Mouse (Mus musculus) MEL (cell line): ENCODE measurements at regions not wholly inside any gene's neighbourhood (a gene's known extent, or its start where the extent isn't known, plus 50 kb on each side); places are given as distances from the start of the nearest gene placed in this dataset.
"Not testable (repeated sequence)": the region's sequence is repeated elsewhere in the genome, so short reads cannot be mapped to it uniquely, and the experiment has no call there.

Experiments used
- DNase-seq: peaks from one replicate; pipeline ENCODE4 v3.0.0; 2011; ENCODE audit warnings: low read depth, low spot score
- H3K27ac ChIP-seq: 2 replicates; pipeline ENCODE4 v1.5.1; 2012; ENCODE audit warnings: low read depth, mild to moderate bottlenecking, control low read depth, low read length, moderate library complexity; ENCODE audit not compliant: control insufficient read depth
- H3K27me3 ChIP-seq, 2 experiments: fragments of 150-350 bp in 1 of 2; sonication (generic) in 1 of 2; 2 replicates each; pipeline ENCODE4 v1.6.1; 2012; ENCODE audit warnings: low read length in 2 of 2, mild to moderate bottlenecking in 2 of 2, improper control_type of control experiment in 1 of 2, moderate library complexity in 1 of 2; ENCODE audit not compliant: insufficient read depth in 2 of 2, control insufficient read depth in 1 of 2
- H3K36me3 ChIP-seq, 2 experiments: 2 replicates each; pipeline ENCODE4 v1.6.1; 2012 to 2014; ENCODE audit warnings: low read length in 2 of 2, improper control_type of control experiment in 1 of 2, inconsistent platforms in 1 of 2, mild to moderate bottlenecking in 1 of 2; ENCODE audit not compliant: insufficient read depth in 2 of 2, control insufficient read depth in 1 of 2
- H3K4me1 ChIP-seq, 2 experiments: fragments of 150-350 bp in 1 of 2; sonication (generic) in 1 of 2; 2 replicates each; pipeline ENCODE4 v1.6.1; 2012; ENCODE audit warnings: low read length in 2 of 2, improper control_type of control experiment in 1 of 2, mild to moderate bottlenecking in 1 of 2; ENCODE audit not compliant: insufficient read depth in 2 of 2, control insufficient read depth in 1 of 2
- H3K4me3 ChIP-seq, 2 experiments: fragments of 150-350 bp in 1 of 2; sonication (generic) in 1 of 2; 2 replicates each; pipeline ENCODE4 v1.5.1; 2012; ENCODE audit warnings: low read depth in 2 of 2, low read length in 2 of 2, mild to moderate bottlenecking in 2 of 2, moderate library complexity in 2 of 2, control low read depth in 1 of 2, improper control_type of control experiment in 1 of 2; ENCODE audit not compliant: control insufficient read depth in 1 of 2, insufficient read depth in 1 of 2
- H3K79me2 ChIP-seq: 2 replicates; pipeline ENCODE4 v1.6.1; 2012; ENCODE audit warnings: mild to moderate bottlenecking, low read length, moderate library complexity; ENCODE audit not compliant: control insufficient read depth, poor library complexity, insufficient read depth
- H3K9ac ChIP-seq: 2 replicates; pipeline ENCODE4 v1.6.1; 2012; ENCODE audit warnings: low read depth, mild to moderate bottlenecking, control low read depth, low read length, moderate library complexity; ENCODE audit not compliant: control insufficient read depth, poor library complexity, severe bottlenecking
- H3K9me3 ChIP-seq: fragments of 150-350 bp; sonication (generic); replicated peaks from 2 replicates; pipeline ENCODE4 v1.6.1; 2012; ENCODE audit warnings: mild to moderate bottlenecking, low read length, improper control_type of control experiment, moderate library complexity; ENCODE audit not compliant: insufficient read depth
- CHD2 ChIP-seq: IDR thresholded peaks from 2 replicates; pipeline ENCODE4 v1.6.1; 2011; ENCODE audit warnings: low read length, improper control_type of control experiment
- CTCF ChIP-seq, 3 experiments: IDR thresholded peaks in 2 of 3; conservative IDR thresholded peaks in 1 of 3; 2 replicates each; pipeline ENCODE4 v1.5.1; 2011 to 2012; ENCODE audit warnings: low read length in 3 of 3, low read depth in 2 of 3, mild to moderate bottlenecking in 2 of 3, improper control_type of control experiment in 1 of 3, inconsistent platforms in 1 of 3, mixed read lengths in 1 of 3, moderate library complexity in 1 of 3; ENCODE audit not compliant: control insufficient read depth in 1 of 3, insufficient read depth in 1 of 3, poor library complexity in 1 of 3, severe bottlenecking in 1 of 3
- EP300 ChIP-seq, 2 experiments: IDR thresholded peaks; 2 replicates each; pipeline ENCODE4 v1.6.1; 2011; ENCODE audit warnings: improper control_type of control experiment in 2 of 2, low read length in 2 of 2, low read depth in 1 of 2, mild to moderate bottlenecking in 1 of 2
- ETS1 ChIP-seq: IDR thresholded peaks from 2 replicates; pipeline ENCODE4 v1.6.1; 2012; ENCODE audit warnings: low read depth, mild to moderate bottlenecking, inconsistent platforms, low read length, improper control_type of control experiment, moderate library complexity
- GATA1 ChIP-seq: IDR thresholded peaks from 2 replicates; pipeline ENCODE4 v1.6.1; 2011; ENCODE audit warnings: low read depth, low read length, improper control_type of control experiment
- KAT2A ChIP-seq: conservative IDR thresholded peaks from 2 replicates; pipeline ENCODE4 v1.6.1; 2012; ENCODE audit warnings: low read depth, low read length, improper control_type of control experiment, inconsistent platforms
- MAFK ChIP-seq: IDR thresholded peaks from 2 replicates; pipeline ENCODE4 v1.6.1; 2011; ENCODE audit warnings: low read depth, mild to moderate bottlenecking, low read length, improper control_type of control experiment, borderline replicate concordance
- MAZ ChIP-seq: IDR thresholded peaks from 2 replicates; pipeline ENCODE4 v1.6.1; 2012; ENCODE audit warnings: low read depth, mild to moderate bottlenecking, inconsistent platforms, low read length, improper control_type of control experiment
- NELFE ChIP-seq: IDR thresholded peaks from 2 replicates; pipeline ENCODE4 v1.6.1; 2011; ENCODE audit warnings: low read depth, low read length, improper control_type of control experiment
- NRF1 ChIP-seq: IDR thresholded peaks from 2 replicates; pipeline ENCODE4 v1.6.1; 2014; ENCODE audit warnings: low read depth, mild to moderate bottlenecking, inconsistent platforms, low read length, improper control_type of control experiment, moderate library complexity; ENCODE audit not compliant: poor library complexity, insufficient read depth, severe bottlenecking
- POLR2AphosphoS2 ChIP-seq: IDR thresholded peaks from 2 replicates; pipeline ENCODE4 v1.6.1; 2011; ENCODE audit warnings: low read length, improper control_type of control experiment
- SMC3 ChIP-seq: IDR thresholded peaks from 2 replicates; pipeline ENCODE4 v1.6.1; 2011; ENCODE audit warnings: low read depth, low read length, improper control_type of control experiment
- USF1 ChIP-seq: IDR thresholded peaks from 2 replicates; pipeline ENCODE4 v1.6.1; 2014; ENCODE audit warnings: low read depth, mild to moderate bottlenecking, inconsistent platforms, low read length, improper control_type of control experiment, moderate library complexity
- ZKSCAN1 ChIP-seq: IDR thresholded peaks from 2 replicates; pipeline ENCODE4 v1.6.1; 2012; ENCODE audit warnings: low read depth, mild to moderate bottlenecking, inconsistent platforms, low read length, improper control_type of control experiment, moderate library complexity
- ZNF384 ChIP-seq: IDR thresholded peaks from 2 replicates; pipeline ENCODE4 v1.6.1; 2012; ENCODE audit warnings: low read depth, mild to moderate bottlenecking, inconsistent platforms, low read length, improper control_type of control experiment

DNA sequence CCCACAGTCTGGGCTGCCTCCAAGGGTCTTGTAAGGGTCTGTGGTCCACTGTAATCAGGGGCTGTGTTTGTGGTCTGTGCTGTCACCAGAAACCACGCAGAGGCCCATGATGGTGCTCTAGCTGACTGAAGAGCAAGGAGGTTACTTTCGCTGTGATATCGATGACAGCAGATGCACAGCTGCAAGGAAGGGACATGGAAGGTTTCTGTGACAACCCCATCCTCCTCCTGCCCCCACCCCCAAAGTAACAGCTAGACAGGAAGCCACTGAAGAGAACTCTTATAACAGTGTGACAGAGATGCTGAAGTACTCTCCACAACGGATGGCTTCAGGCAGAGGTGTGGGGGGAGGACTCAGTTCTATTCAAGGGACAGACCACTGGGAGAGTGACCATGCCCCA, 127.0 kb upstream of the Ubl3 start:
- no peak overlapping the region for H3K27ac ChIP-seq

DNA sequence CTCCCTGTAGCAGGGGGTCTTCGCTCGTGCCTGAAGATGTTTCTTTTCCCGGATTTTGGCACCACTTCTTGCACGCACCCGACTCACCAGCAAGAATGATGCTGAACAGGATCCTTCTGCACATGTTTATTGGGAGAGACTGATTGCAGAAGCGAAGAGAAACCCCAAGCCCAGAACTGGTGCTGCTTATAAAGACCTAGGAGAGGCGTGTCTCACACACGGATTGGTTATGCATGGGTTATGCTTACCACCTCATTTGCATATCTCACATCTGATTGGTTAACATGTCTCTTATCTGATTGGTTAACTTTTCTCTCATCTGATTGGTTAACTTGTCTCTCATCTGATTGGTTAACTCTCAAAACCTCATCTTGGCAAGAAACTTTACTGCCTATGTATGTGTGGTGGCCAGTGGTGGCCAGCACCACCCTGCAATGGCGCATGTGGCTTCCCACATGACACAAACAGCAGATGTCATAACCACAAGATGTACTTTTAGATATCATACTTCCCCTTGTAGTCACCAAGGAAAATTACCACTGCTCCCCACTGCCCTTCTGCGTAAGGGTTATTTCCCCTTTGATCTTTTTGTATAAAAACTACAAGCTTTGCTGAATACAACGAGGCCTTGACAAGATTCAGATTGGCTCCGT, 125.8 kb upstream of the Ubl3 start:
- not testable (repeated sequence) for H3K27ac ChIP-seq, DNase-seq, H3K79me2 ChIP-seq, H3K4me1 ChIP-seq, H3K9me3 ChIP-seq, H3K36me3 ChIP-seq, H3K9ac ChIP-seq, H3K4me3 ChIP-seq, H3K27me3 ChIP-seq

More for the DNA sequence above, 127.0 kb upstream of the Ubl3 start:
- no peak for DNase-seq
- Histone ChIP-seq H3K79me2 (no peaks in the 10 kb centered on the region), H3K9ac (no peak overlapping the region), H3K36me3 (no peaks in the 10 kb centered on the region), H3K4me1 (no peaks in the 10 kb centered on the region), H3K27me3 (no peaks in the 10 kb centered on the region), H3K4me3 (no peak overlapping the region), H3K9me3 (no peaks in the 10 kb centered on the region)
- TF ChIP-seq EP300 (IDR thresholded peaks at IDR 0.05; ENCODE audit: low read depth in 1 of 2, low read length in 2 of 2) (no peak), ZKSCAN1 (no peak), CHD2 (no peak), USF1 (no peak), ZNF384 (no peak), NELFE (no peak), GATA1 (no peak), CTCF (IDR thresholded peaks at IDR 0.05 in 2 of 3, conservative IDR thresholded peaks at IDR 0.05 in 1 of 3; ENCODE audit: control insufficient read depth in 1 of 3, insufficient read depth in 1 of 3, low read depth in 2 of 3, low read length in 3 of 3, poor library complexity in 1 of 3, severe bottlenecking in 1 of 3) (no peak)

DNA sequence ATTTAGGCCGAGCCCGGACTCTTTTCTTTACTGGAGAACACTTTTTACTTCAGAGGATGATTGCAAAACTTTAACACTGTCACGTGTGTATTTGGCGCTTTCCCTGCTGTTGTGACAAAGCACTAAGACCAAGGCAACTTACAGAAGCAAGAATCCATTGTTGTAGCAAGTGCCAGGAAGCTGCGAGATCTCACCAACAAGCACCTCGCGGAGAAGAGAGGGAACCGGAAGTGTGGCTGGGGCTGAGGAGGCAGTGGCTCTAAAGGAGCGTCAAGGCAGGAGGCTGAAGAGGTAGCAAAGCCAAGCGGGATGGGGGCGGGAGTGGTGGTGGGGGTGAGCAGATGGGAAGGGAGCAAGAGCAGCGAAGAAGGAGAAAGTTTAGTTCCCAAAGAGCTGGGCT, 121.7 kb upstream of the Ubl3 start:
- DNase-seq, result no peak
- no peaks in the 10 kb centered on the region for H3K27me3 ChIP-seq
- no peak for TF ChIP-seq EP300 (IDR thresholded peaks at IDR 0.05; ENCODE audit: low read depth in 1 of 2, low read length in 2 of 2)
- TF ChIP-seq NRF1, result no peak
- no peak for TF ChIP-seq NELFE
- no peak for TF ChIP-seq MAFK
- TF ChIP-seq CTCF (IDR thresholded peaks at IDR 0.05 in 2 of 3, conservative IDR thresholded peaks at IDR 0.05 in 1 of 3; ENCODE audit: control insufficient read depth in 1 of 3, insufficient read depth in 1 of 3, low read depth in 2 of 3, low read length in 3 of 3, poor library complexity in 1 of 3, severe bottlenecking in 1 of 3), result no peak
- no peak for TF ChIP-seq ETS1
- no peak for TF ChIP-seq KAT2A
- no peak for TF ChIP-seq SMC3
- TF ChIP-seq POLR2AphosphoS2, result no peak
- TF ChIP-seq MAZ, result no peak

More for the DNA sequence above, 121.7 kb upstream of the Ubl3 start:
- Histone ChIP-seq H3K9me3 (no peaks in the 10 kb centered on the region), H3K4me3 (no peak overlapping the region), H3K4me1 (no peaks in the 10 kb centered on the region), H3K79me2 (no peaks in the 10 kb centered on the region), H3K27ac (no peak overlapping the region), H3K9ac (no peak overlapping the region), H3K36me3 (no peaks in the 10 kb centered on the region)
